Mouse (Mus musculus) hindbrain, embryonic 11.5 days (tissue): ENCODE measurements around the gene Grtp1. TPM values are rescaled to one million over a fixed set of nuclear protein-coding genes. Genes with fewer than 3 reads are reported as not detected.
A peak's percentile ranks its signal among the peaks of the same experiment; 100 is the strongest.

Experiments
- ATAC-seq: fragments of 200-750 bp; cut with Nextera tagmentation; 2 replicates; pipeline ENCODE4 v1.8.0; 2017; ENCODE audit warnings: mild to moderate bottlenecking, moderate TSS enrichment, moderate library complexity; ENCODE audit not compliant: low FRiP score
- DNase-seq: peaks from one replicate; pipeline ENCODE4 v3.0.0-alpha.2; 2015; ENCODE audit warnings: low spot score
- H3K27ac ChIP-seq: fragments of 300-500 bp; sonication (generic); 2 replicates; pipeline ENCODE4 v1.5.1; 2014; ENCODE audit warnings: mild to moderate bottlenecking, low read depth, low read length
- H3K27me3 ChIP-seq: fragments of 300-500 bp; sonication (generic); 2 replicates; pipeline ENCODE4 v1.6.1; 2014; ENCODE audit warnings: mild to moderate bottlenecking, low read length, moderate library complexity, mixed read lengths; ENCODE audit not compliant: control insufficient read depth, insufficient read depth
- H3K36me3 ChIP-seq: fragments of 300-500 bp; sonication (generic); 2 replicates; pipeline ENCODE4 v1.6.1; 2014; ENCODE audit warnings: mild to moderate bottlenecking, low read length, moderate library complexity, mixed read lengths; ENCODE audit not compliant: control insufficient read depth, insufficient read depth
- H3K4me1 ChIP-seq: fragments of 300-500 bp; sonication (generic); replicated peaks from 2 replicates; pipeline ENCODE4 v1.6.1; 2014; ENCODE audit warnings: low read length, mixed read lengths; ENCODE audit not compliant: control insufficient read depth, insufficient read depth
- H3K4me2 ChIP-seq: fragments of 300-500 bp; sonication (generic); replicated peaks from 2 replicates; pipeline ENCODE4 v1.6.1; 2014; ENCODE audit warnings: mild to moderate bottlenecking, low read depth, low read length
- H3K4me3 ChIP-seq: fragments of 300-500 bp; sonication (generic); 2 replicates; pipeline ENCODE4 v1.5.1; 2014; ENCODE audit warnings: low read depth, low read length
- H3K9ac ChIP-seq: fragments of 300-500 bp; sonication (generic); 2 replicates; pipeline ENCODE4 v1.6.1; 2014; ENCODE audit warnings: low read depth, low read length
- H3K9me3 ChIP-seq: fragments of 300-500 bp; sonication (generic); 2 replicates; pipeline ENCODE4 v1.6.1; 2016; ENCODE audit warnings: low read length; ENCODE audit not compliant: control insufficient read depth
- WGBS: fragments of 180-500 bp; shearing (Covaris S2); extraction: QIAGEN DNeasy Blood & Tissue Kit; methylation state at CpG from one replicate; pipeline ENCODE4 v1.1.7; 2014; 5-methylcytosine and 5-hydroxymethylcytosine counted together
- polyA plus RNA-seq: library from polyadenylated mRNA; unstranded; fragments of >200 nt; fragmentation: Nextera tagmentation; extraction: Ambion mirVana; gene quantifications from 2 replicates; pipeline ENCODE4 v1.2.1, GENCODE M21; 2014

The Grtp1 gene
- polyA plus RNA-seq, 1 experiment from 2014 or later: 12.9 TPM

DNA sequence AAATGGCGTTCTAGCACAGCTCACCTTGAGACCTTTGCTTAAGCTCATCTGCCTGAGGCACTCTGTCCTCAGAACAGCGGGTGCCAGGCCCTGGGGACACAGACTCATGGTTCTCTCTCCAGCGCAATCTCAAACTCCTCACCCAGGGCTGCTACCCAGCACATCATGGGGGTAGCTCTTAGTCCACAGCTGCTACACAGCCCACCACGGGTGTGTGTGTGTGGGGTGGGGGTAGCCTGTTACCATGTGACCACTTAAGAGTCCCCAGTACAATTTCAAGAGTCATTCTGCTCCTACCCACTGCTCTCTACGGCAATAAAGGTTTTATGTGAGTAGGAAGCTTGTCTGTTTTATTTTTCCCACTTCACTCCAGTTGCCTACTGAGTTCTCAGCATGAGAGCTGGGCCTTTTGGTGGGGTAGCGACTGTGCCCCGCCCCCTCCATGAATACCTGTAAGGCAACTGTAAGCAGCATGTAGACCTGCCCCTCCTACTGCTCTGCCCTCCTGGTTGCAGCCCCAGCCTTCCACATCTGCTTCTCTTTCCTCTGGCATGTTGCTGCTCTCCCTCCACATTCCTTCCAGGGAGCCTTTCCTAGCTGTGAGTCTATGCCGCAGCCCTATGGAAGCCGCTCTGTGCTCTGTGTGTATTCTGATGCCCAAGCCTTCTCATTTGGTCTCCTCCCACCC lies 28.6 kb upstream of the Grtp1 start:
- no peak for ATAC-seq

DNA sequence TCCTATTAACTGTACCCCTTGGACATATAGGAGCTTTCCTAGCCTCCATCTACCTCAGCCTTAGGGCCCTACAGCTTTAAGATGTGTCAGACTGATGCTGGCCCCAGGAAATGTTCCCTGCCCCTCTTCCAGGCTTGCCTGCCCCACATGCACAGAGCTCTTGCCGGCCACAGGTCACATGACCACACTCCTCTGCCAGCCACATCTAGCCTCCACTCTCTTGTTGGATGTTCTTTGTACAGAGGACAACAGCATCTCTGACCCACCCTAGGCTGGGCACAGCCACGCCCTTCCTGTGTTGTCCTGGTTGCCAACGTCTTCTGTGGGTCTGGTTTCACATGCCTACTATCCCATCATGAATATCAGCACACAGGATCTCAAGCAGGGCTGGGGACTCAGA lies 26.8 kb upstream of the Grtp1 start:
- no peaks in the 10 kb centered on the region for H3K9me3 ChIP-seq
- ATAC-seq (no peak), DNase-seq (no peak)
- no peaks in the 10 kb centered on the region for H3K4me1 ChIP-seq
- H3K4me3 ChIP-seq: no peak overlapping the region
- H3K9ac ChIP-seq: no peak overlapping the region
- no peaks in the 10 kb centered on the region for H3K36me3 ChIP-seq
- 70% methylated on average over 3 of the region's 3 CpGs for WGBS
- no peaks in the 10 kb centered on the region for H3K27me3 ChIP-seq
- no peak overlapping the region for H3K27ac ChIP-seq
- no peak overlapping the region for H3K4me2 ChIP-seq

More for the DNA sequence above, 28.6 kb upstream of the Grtp1 start:
- no peak overlapping the region for H3K9ac ChIP-seq
- no peaks in the 10 kb centered on the region for H3K27me3 ChIP-seq
- no peaks in the 10 kb centered on the region for H3K9me3 ChIP-seq
- DNase-seq: no peak
- no peak overlapping the region for H3K4me2 ChIP-seq
- WGBS: 58% methylated on average over 9 of the region's 9 CpGs
- no peaks in the 10 kb centered on the region for H3K36me3 ChIP-seq
- H3K4me3 ChIP-seq: no peak overlapping the region
- H3K27ac ChIP-seq: no peak overlapping the region
- H3K4me1 ChIP-seq: no peaks in the 10 kb centered on the region

DNA sequence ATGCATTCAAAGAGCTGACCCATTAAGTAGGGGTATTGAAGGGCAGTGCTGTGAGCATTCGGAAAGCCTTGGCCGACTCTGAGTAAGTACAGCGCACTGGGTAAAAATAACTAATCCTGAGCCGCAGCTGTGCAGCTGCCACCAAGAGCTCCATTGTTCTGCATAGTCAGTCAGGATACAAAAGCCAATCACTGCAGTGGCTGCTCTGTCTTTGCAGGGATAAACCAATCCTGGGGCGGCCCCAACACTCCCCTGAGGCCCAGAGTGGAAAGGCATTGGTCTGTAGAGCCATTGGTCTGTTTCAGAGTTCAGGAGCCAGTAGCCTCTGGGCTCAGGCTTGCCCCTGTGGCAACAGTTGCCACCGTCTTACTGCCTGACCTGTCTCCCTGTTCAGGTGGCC lies 25.9 kb upstream of the Grtp1 start:
- peak; percentile 74 for ATAC-seq
- Histone ChIP-seq H3K27me3 (no peaks in the 10 kb centered on the region), H3K27ac (no peak overlapping the region), H3K9ac (no peak overlapping the region), H3K4me1 (no peaks in the 10 kb centered on the region), H3K36me3 (no peaks in the 10 kb centered on the region), H3K4me3 (no peak overlapping the region), H3K9me3 (no peaks in the 10 kb centered on the region), H3K4me2 (no peak overlapping the region)
- 54% methylated on average over 6 of the region's 6 CpGs for WGBS
- peak; percentile 48 for DNase-seq

DNA sequence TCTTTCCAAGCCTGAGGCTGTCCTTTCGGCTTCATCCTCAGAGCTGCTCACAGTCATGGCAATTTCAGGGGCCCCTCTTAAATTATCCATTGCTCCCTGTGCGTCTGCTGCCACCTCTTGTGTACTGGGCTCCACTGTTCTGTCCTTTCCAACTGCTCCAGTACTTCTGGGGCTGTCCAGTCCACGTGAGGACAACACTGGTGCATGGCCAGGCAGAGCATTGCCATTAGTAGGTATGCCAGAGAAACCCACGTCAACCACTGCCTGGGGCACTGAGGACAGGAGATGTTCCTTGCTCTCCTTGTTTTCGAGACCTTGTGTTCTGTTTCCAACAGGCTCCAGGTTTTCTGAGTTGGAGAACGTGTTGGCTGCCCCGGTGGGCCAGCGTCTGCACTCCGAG lies 24.0 kb upstream of the Grtp1 start:
- no peaks in the 10 kb centered on the region for H3K9me3 ChIP-seq
- no peaks in the 10 kb centered on the region for H3K4me1 ChIP-seq
- H3K4me2 ChIP-seq: no peak overlapping the region
- no peaks in the 10 kb centered on the region for H3K36me3 ChIP-seq
- whole genome bisulfite sequencing: 86% methylated on average over 9 of the region's 9 CpGs
- DNase-seq: no peak
- no peak overlapping the region for H3K9ac ChIP-seq
- H3K4me3 ChIP-seq: no peak overlapping the region
- no peaks in the 10 kb centered on the region for H3K27me3 ChIP-seq
- no peak overlapping the region for H3K27ac ChIP-seq
- no peak for ATAC-seq

DNA sequence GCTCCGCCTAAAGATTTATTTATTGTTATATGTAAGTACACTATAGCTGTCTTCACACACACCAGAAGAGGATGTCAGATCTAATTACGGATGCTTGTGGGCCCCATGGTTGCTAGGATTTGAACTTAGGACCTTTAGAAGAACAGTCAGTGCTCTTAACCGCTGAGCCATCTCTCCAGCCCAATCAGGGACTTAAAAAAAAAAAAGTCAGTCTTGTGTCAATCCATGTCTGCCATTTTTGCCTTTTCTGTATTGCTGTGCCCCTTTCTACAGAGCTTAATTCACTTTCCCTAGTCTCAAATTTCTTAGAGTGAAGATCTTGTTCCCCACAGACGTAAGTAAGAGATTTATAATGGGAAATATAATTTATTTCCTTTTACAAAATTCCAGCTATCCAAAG lies 18.0 kb upstream of the Grtp1 start:
- Histone ChIP-seq H3K4me1 (no peaks in the 10 kb centered on the region), H3K27ac (no peak overlapping the region), H3K9ac (no peak overlapping the region), H3K4me2 (no peak overlapping the region), H3K36me3 (no peaks in the 10 kb centered on the region), H3K9me3 (no peaks in the 10 kb centered on the region), H3K4me3 (no peak overlapping the region), H3K27me3 (no peaks in the 10 kb centered on the region)
- 84% methylated on average over 4 of the region's 4 CpGs for WGBS
- DNase-seq: no peak
- ATAC-seq: no peak

DNA sequence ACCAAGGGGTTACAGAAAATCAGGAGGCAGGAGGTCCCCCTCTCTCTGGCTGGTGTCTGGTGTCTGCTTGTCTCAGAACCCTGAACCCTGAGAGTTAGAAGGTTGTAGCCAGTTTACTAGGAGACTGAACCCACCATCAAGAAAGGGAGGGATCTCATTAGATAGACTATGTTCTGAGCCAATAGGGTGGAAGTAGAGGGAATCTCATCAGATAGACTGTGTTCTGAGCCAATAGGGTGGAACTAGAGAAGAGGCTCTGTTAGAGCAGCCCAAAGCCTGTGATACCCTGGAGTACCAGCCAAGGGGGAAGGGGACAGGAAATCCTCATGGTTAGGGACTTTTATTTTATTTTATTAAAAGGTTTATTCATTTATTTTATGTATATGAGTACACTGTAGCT lies 17.6 kb upstream of the Grtp1 start:
- H3K9me3 ChIP-seq: no peaks in the 10 kb centered on the region
- no peaks in the 10 kb centered on the region for H3K27me3 ChIP-seq
- ATAC-seq: no peak
- H3K9ac ChIP-seq: no peak overlapping the region
- no peak overlapping the region for H3K27ac ChIP-seq
- no peak for DNase-seq
- no peak overlapping the region for H3K4me2 ChIP-seq
- peaks cover 3% of the 10 kb centered on the region; the same call in 1 of the 2 replicates for H3K4me1 ChIP-seq
- no peak overlapping the region for H3K4me3 ChIP-seq
- H3K36me3 ChIP-seq: no peaks in the 10 kb centered on the region

DNA sequence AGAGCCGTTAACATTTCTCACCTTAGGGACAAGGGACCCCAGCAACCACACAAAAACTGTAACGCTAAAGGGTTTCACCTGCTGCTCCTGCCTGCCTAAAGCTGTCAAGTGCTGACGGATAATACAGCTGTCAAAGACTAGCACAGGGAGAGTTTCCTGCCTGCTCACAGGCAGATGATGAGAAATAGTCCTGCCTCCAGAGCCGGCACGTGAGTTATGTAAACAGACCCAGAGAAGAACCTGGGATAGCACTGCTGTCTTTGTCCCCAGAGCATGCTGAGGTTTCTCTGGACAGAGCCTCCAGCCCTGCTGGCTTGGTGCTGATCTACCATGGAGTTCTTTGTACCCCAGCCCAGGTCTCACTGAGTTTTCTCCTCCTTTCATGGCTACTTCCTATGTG lies 16.7 kb upstream of the Grtp1 start:
- no peak overlapping the region for H3K27ac ChIP-seq
- H3K4me3 ChIP-seq: no peak overlapping the region
- no peaks in the 10 kb centered on the region for H3K27me3 ChIP-seq
- H3K9ac ChIP-seq: no peak overlapping the region
- 69% methylated on average over 5 of the region's 5 CpGs for WGBS
- peaks cover 3% of the 10 kb centered on the region; the same call in 1 of the 2 replicates for H3K4me1 ChIP-seq
- DNase-seq (no peak), ATAC-seq (no peak)
- no peaks in the 10 kb centered on the region for H3K36me3 ChIP-seq
- H3K4me2 ChIP-seq: no peak overlapping the region
- H3K9me3 ChIP-seq: no peaks in the 10 kb centered on the region

DNA sequence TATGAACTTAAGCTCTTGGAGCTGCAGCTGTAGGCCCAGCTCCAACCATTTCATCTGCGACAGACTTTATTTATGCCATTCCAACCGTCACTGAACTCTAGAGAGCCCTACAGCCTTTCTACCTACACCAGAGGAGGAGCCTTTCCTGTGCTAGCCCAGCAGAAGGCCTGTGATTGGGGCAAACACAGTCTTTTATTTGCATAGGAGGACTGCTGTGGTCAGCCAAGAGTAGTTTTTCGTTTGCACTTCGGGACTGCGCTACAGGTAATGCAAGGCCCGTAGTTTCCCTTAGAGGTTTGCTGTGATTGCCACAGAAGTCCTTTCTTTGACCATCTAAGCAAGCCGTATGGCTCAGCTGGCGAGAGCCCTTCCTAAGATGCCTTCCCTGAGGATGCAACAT lies 16.0 kb upstream of the Grtp1 start:
- ATAC-seq (no peak), DNase-seq (no peak)
- H3K9me3 ChIP-seq: no peaks in the 10 kb centered on the region
- no peak overlapping the region for H3K27ac ChIP-seq
- no peak overlapping the region for H3K9ac ChIP-seq
- no peaks in the 10 kb centered on the region for H3K27me3 ChIP-seq
- H3K36me3 ChIP-seq: no peaks in the 10 kb centered on the region
- peaks cover 3% of the 10 kb centered on the region; the same call in 1 of the 2 replicates for H3K4me1 ChIP-seq
- 79% methylated on average over 8 of the region's 8 CpGs for WGBS
- H3K4me2 ChIP-seq: no peak overlapping the region
- H3K4me3 ChIP-seq: no peak overlapping the region

DNA sequence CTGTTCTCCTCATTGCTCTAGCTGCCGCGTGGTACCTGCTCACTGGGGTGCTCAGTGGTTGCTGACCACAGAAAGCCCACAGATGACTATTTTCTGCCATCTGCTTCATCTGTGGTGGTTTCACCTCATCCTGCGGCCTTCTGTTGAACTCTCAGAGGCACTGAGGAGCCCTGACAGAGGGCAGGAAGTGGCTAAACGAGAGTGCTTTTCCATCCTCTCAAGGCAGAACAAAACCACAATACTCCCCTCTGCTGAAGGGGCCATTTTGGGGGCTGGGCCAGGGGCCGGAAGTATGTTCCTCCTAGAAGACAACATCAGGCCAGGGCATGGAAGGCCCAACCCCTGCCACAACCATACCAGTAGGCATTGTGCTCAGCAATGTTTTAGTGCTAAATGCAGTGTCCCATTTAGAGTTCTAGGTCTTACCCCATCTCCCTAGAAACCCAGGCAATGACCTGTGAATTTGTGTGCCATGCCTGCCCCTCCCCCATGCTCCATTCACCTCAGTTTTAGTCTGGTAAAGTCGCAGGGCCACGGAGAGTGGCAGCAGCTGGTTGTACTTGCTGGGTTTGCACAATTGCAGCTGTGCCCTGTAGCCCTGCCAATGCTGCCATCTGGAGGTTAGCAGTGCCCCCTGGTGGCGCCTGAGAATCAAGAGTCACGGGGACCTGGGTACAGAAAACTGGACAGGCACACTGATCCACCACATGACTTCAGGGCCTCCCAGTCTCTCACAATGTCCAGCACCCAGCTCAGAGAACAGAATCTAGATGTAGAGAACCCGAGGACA lies 13.3 kb upstream of the Grtp1 start:
- 25% methylated on average over 10 of the region's 10 CpGs for WGBS
- no peaks in the 10 kb centered on the region for H3K36me3 ChIP-seq
- peak; percentile 78 for ATAC-seq

More for the DNA sequence above, 13.3 kb upstream of the Grtp1 start:
- no peak overlapping the region for H3K4me2 ChIP-seq
- DNase-seq: peak; percentile 90
- no peaks in the 10 kb centered on the region for H3K9me3 ChIP-seq
- no peak overlapping the region for H3K27ac ChIP-seq
- no peak overlapping the region for H3K4me3 ChIP-seq
- no peak overlapping the region for H3K9ac ChIP-seq
- peaks cover 3% of the 10 kb centered on the region; the same call in 1 of the 2 replicates for H3K4me1 ChIP-seq
- no peaks in the 10 kb centered on the region for H3K27me3 ChIP-seq
